Mouse (Mus musculus) midbrain, embryonic 14.5 days (tissue): ENCODE measurements at regions not wholly inside any gene's neighbourhood (a gene's known extent, or its start where the extent isn't known, plus 50 kb on each side); places are given as distances from the start of the nearest gene placed in this dataset.

Experiments used
- ATAC-seq: fragments of 200-750 bp; cut with Nextera tagmentation; 2 replicates; pipeline ENCODE4 v1.8.0; 2017; ENCODE audit warnings: moderate number of reproducible peaks, moderate library complexity; ENCODE audit not compliant: low FRiP score, low TSS enrichment
- DNase-seq: peaks from one replicate; pipeline ENCODE4 v3.0.0-alpha.2; 2015
- H3K27ac ChIP-seq: fragments of 300-500 bp; sonication (generic); replicated peaks from 2 replicates; pipeline ENCODE4 v1.5.1; 2014; ENCODE audit warnings: mild to moderate bottlenecking, low read depth, low read length, moderate library complexity
- H3K27me3 ChIP-seq: fragments of 300-500 bp; sonication (generic); 2 replicates; pipeline ENCODE4 v1.6.1; 2014; ENCODE audit warnings: low read length, control low read depth, mixed read lengths; ENCODE audit not compliant: control insufficient read depth, insufficient read depth
- H3K36me3 ChIP-seq: fragments of 300-500 bp; sonication (generic); 2 replicates; pipeline ENCODE4 v1.6.1; 2014; ENCODE audit warnings: low read length, control low read depth; ENCODE audit not compliant: control insufficient read depth, insufficient read depth
- H3K4me1 ChIP-seq: fragments of 300-500 bp; sonication (generic); 2 replicates; pipeline ENCODE4 v1.6.1; 2014; ENCODE audit warnings: mild to moderate bottlenecking, antibody characterized with exemption, low read length, control low read depth; ENCODE audit not compliant: control insufficient read depth, insufficient read depth
- H3K4me2 ChIP-seq: fragments of 300-500 bp; sonication (generic); 2 replicates; pipeline ENCODE4 v1.6.1; 2014; ENCODE audit warnings: mild to moderate bottlenecking, low read length, moderate library complexity
- H3K4me3 ChIP-seq: fragments of 300-500 bp; sonication (generic); replicated peaks from 2 replicates; pipeline ENCODE4 v1.5.1; 2014; ENCODE audit warnings: low read depth, low read length
- H3K9ac ChIP-seq: fragments of 300-500 bp; sonication (generic); replicated peaks from 2 replicates; pipeline ENCODE4 v1.6.1; 2014; ENCODE audit warnings: mild to moderate bottlenecking, low read length, moderate library complexity
- H3K9me3 ChIP-seq: fragments of 300-500 bp; sonication (generic); 2 replicates; pipeline ENCODE4 v1.6.1; 2016; ENCODE audit warnings: low read length, control low read depth, mixed read lengths; ENCODE audit not compliant: control insufficient read depth
- WGBS: fragments of 180-500 bp; shearing (Covaris S2); extraction: QIAGEN DNeasy Blood & Tissue Kit; methylation state at CpG from one replicate; pipeline ENCODE4 v1.1.7; 2014; 5-methylcytosine and 5-hydroxymethylcytosine counted together

DNA sequence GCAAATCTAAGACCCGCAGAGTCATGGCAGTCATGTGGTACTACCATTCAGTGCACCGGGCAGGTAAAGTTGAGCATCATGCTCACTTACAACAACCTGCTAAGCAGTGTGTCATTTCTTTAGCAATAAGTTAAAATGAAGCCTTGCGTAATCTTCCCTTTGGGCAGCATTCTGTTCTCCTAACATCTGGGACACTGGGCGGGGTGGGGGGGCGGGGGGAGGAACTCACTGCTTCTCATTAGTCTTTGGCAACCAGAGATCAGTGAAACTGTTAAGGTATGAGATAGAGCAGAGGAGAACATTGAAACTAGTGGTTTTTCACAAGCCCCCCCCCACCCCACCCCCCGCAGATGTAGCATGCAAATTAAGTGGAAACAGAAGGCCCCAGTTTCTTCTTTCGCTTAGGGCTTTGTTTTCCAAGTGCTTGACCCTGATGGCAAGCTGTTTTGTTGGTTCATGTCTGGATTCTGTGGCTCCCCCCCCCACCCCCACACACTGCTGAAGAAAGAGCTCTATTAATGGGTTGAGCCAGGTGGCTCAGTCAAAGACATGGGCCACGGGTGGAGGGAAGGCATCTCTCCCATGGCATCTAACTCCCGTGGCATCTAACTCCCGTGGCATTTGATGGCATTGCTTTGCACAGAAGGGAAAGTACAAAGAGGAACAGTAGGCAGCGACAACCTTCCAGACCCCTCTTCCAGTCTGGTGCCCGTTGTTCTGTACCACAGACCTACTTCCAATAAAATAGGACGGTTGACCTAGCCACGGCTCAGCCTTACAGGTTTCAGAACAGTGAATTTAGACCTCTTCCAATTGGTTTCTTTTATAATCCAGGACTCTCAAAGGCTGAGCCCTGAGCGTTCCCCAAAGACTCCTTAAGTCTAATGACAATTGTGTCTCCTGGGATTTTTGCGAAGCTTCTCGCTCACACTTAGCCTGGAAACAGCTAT lies 97.2 kb upstream of the Cpm start:
- 89% methylated on average over 17 of the region's 17 CpGs for WGBS
- no peak for ATAC-seq

DNA sequence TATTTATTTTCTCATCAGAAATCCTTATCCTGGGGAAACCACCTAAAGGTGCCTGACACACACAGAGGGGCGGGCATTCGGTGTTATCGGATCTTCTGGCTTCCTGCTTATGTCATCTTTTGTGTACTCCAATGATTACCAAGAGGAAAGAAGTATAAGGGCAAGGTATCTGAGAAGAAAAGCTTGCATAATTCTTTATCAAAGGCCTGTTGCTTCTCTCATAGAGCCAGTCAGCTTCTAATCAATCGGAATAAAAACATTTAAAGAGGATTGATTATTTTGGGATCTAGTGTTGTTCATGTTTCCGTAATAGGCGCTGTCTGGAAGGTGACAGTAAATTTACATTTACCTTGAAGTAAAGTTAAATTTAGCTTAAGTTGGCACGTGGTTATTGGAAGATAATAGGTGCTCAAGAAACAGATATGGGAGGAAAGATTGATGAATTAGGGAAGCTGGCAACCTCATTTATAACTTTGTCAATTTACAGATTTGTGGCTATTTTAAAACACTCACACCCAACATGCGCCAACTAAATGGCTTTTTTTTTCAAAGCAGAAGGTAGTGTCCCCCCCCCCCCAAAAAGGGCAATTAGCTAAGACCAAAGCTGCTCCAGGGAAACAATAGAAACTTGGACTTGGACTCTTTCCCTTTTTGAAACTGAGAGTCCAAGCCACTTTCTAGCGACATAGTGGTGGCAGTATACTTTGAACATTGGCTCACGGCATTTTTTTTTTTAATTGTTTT lies 98.3 kb upstream of the Cpm start:
- DNase-seq (no peak), ATAC-seq (no peak)
- Histone ChIP-seq H3K4me1 (no peaks in the 10 kb centered on the region), H3K4me3 (no peak overlapping the region), H3K4me2 (no peak overlapping the region), H3K27me3 (no peaks in the 10 kb centered on the region), H3K9me3 (no peaks in the 10 kb centered on the region), H3K36me3 (no peaks in the 10 kb centered on the region), H3K27ac (no peak overlapping the region), H3K9ac (no peak overlapping the region)
- 87% methylated on average over 10 of the region's 10 CpGs for WGBS

More for the DNA sequence above, 97.2 kb upstream of the Cpm start:
- H3K9ac ChIP-seq = no peak overlapping the region
- no peaks in the 10 kb centered on the region for H3K9me3 ChIP-seq
- no peaks in the 10 kb centered on the region for H3K4me1 ChIP-seq
- no peak overlapping the region for H3K27ac ChIP-seq
- DNase-seq = no peak
- H3K4me3 ChIP-seq = no peak overlapping the region
- no peaks in the 10 kb centered on the region for H3K36me3 ChIP-seq
- no peaks in the 10 kb centered on the region for H3K27me3 ChIP-seq
- H3K4me2 ChIP-seq = no peak overlapping the region

GRCm38 (mm10) chr10:117530007-117530858 lies 99.1 kb upstream of the Cpm start:
- no peak overlapping the region for H3K4me3 ChIP-seq
- WGBS = 81% methylated on average over 15 of the region's 15 CpGs
- H3K9me3 ChIP-seq = no peaks in the 10 kb centered on the region
- no peak overlapping the region for H3K9ac ChIP-seq
- no peak overlapping the region for H3K27ac ChIP-seq
- no peak for DNase-seq
- H3K27me3 ChIP-seq = no peaks in the 10 kb centered on the region
- H3K36me3 ChIP-seq = no peaks in the 10 kb centered on the region
- no peak overlapping the region for H3K4me2 ChIP-seq
- ATAC-seq = no peak
- H3K4me1 ChIP-seq = no peaks in the 10 kb centered on the region

DNA sequence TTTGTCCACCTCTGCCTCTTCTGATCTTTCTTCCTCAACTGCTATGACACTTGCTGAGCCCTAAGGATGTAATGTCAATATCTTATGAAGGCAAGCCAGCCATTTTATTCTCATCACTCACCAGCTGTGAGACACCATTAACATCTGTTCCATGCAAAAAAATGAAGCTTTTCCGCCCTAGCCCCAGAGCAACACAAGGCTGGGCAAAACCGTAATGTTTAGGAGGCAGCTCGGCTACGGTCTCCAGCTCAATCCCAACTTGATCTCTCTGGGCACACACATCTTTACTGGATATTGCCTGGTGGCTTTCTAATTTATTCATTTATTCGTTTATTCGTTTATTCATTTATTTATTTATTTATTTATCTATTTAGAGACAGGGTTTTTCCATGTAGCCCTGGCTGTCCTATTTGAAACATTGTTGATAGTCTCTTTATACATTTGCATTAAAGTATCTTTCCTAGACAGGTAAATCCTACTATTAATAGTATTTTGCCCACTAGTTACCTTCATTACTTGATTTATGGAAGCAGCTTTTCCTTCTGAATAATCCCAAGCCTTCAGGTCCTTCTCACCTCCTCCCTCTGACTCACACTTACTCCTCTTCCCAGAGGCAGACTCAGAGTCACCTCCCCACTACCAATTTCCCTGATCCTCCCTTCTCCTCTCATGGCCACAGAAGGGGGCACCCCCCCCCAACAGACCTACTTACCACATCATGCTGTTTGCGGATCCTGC lies 99.9 kb upstream of the Cpm start:
- H3K4me3 ChIP-seq = no peak overlapping the region
- no peak overlapping the region for H3K27ac ChIP-seq
- H3K9me3 ChIP-seq = no peaks in the 10 kb centered on the region
- H3K36me3 ChIP-seq = no peaks in the 10 kb centered on the region
- H3K4me2 ChIP-seq = no peak overlapping the region
- H3K4me1 ChIP-seq = no peaks in the 10 kb centered on the region
- ATAC-seq (no peak), DNase-seq (no peak)
- no peak overlapping the region for H3K9ac ChIP-seq
- 86% methylated on average over 7 of the region's 7 CpGs for WGBS
- no peaks in the 10 kb centered on the region for H3K27me3 ChIP-seq

GRCm38 (mm10) chr10:117528575-117529268 lies 100.6 kb upstream of the Cpm start:
- 85% methylated on average over 8 of the region's 8 CpGs for WGBS
- Histone ChIP-seq H3K27ac (no peak overlapping the region), H3K27me3 (no peaks in the 10 kb centered on the region), H3K4me1 (no peaks in the 10 kb centered on the region), H3K4me2 (no peak overlapping the region), H3K9ac (no peak overlapping the region), H3K4me3 (no peak overlapping the region), H3K36me3 (no peaks in the 10 kb centered on the region), H3K9me3 (no peaks in the 10 kb centered on the region)
- no peak for DNase-seq
- ATAC-seq = no peak

DNA sequence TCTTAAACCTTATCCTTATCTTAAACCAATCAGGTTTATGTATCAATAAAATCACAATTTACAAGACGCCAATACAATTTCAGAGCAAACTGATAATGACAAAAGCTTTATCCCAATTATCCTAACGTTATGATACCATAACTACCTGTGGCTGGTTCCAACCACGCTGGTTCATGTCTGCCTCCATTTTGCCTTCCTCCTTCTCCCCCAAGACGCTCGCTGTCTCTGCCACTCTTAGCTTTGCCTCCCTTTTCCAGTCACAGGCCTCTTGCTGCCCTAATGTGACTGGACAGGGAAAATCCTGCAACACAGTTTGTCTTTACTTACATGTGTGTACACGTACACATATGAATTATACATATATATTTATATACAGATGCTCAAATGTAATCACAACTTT lies 101.3 kb upstream of the Cpm start:
- H3K36me3 ChIP-seq = no peaks in the 10 kb centered on the region
- no peaks in the 10 kb centered on the region for H3K4me1 ChIP-seq
- no peak for DNase-seq
- 93% methylated on average over 6 of the region's 6 CpGs for WGBS
- no peaks in the 10 kb centered on the region for H3K27me3 ChIP-seq
- no peak overlapping the region for H3K4me2 ChIP-seq
- no peak for ATAC-seq
- H3K9ac ChIP-seq = no peak overlapping the region
- H3K4me3 ChIP-seq = no peak overlapping the region
- H3K27ac ChIP-seq = no peak overlapping the region
- H3K9me3 ChIP-seq = no peaks in the 10 kb centered on the region

- WGBS = 90% methylated on average over 5 of the region's 5 CpGs
- H3K36me3 ChIP-seq = no peaks in the 10 kb centered on the region
- H3K4me2 ChIP-seq = no peak overlapping the region
- H3K9me3 ChIP-seq = no peaks in the 10 kb centered on the region
- no peak overlapping the region for H3K9ac ChIP-seq
- no peaks in the 10 kb centered on the region for H3K27me3 ChIP-seq
- ATAC-seq (no peak), DNase-seq (no peak)
- H3K4me1 ChIP-seq = no peaks in the 10 kb centered on the region
- H3K4me3 ChIP-seq = no peak overlapping the region
- no peak overlapping the region for H3K27ac ChIP-seq
Measured at GRCm38 (mm10) chr10:117527243-117527642, 102.1 kb upstream of the Cpm start.

DNA sequence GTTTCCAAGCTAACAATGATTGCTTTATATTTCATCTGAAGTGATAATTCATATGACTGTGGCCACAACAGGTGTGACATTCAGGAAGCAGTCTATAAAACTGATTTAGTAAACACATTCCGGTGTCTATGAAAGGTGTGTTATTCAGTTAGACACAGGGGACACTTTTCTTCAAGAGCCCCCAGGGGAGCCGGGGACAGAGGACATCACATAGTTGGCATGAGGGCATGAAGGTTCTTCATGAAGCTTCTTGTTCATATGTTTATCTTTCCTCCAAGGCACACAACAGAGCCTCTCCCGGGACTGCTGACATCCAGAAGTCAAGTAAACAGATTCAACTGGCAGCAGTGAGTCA lies 102.5 kb upstream of the Cpm start:
- no peaks in the 10 kb centered on the region for H3K36me3 ChIP-seq
- H3K9ac ChIP-seq = no peak overlapping the region
- H3K4me3 ChIP-seq = no peak overlapping the region
- DNase-seq (no peak), ATAC-seq (no peak)
- no peaks in the 10 kb centered on the region for H3K27me3 ChIP-seq
- H3K4me1 ChIP-seq = no peaks in the 10 kb centered on the region
- WGBS = 86% methylated on average over 3 of the region's 3 CpGs
- H3K27ac ChIP-seq = no peak overlapping the region
- no peaks in the 10 kb centered on the region for H3K9me3 ChIP-seq
- H3K4me2 ChIP-seq = no peak overlapping the region
